Mouse (Mus musculus) testis, adult 2 months (tissue): ENCODE measurements around the gene Nme9. TPM values are rescaled to one million over a fixed set of nuclear protein-coding genes. Genes with fewer than 3 reads are reported as not detected.

Source experiments
- H3K27ac ChIP-seq: fragments of 200-500 bp; 2 replicates; pipeline ENCODE4 v1.5.1; 2012; ENCODE audit warnings: low read depth, low read length; ENCODE audit not compliant: control insufficient read depth, insufficient read depth
- H3K27me3 ChIP-seq: fragments of 200-500 bp; 2 replicates; pipeline ENCODE4 v1.6.1; 2012; ENCODE audit warnings: mild to moderate bottlenecking, low read length, moderate library complexity; ENCODE audit not compliant: control insufficient read depth, insufficient read depth
- H3K36me3 ChIP-seq: fragments of 200-500 bp; 2 replicates; pipeline ENCODE4 v1.6.1; 2012; ENCODE audit warnings: mild to moderate bottlenecking, low read length; ENCODE audit not compliant: control insufficient read depth, insufficient read depth
- H3K4me1 ChIP-seq: fragments of 200-500 bp; 2 replicates; pipeline ENCODE4 v1.6.1; 2012; ENCODE audit warnings: low read length; ENCODE audit not compliant: control insufficient read depth, insufficient read depth
- H3K4me3 ChIP-seq: fragments of 200-500 bp; 2 replicates; pipeline ENCODE4 v1.5.1; 2012; ENCODE audit warnings: low read depth, mild to moderate bottlenecking, low read length, moderate library complexity, mixed read lengths; ENCODE audit not compliant: control insufficient read depth
- CTCF ChIP-seq: fragments of 200-500 bp; IDR thresholded peaks from 2 replicates; pipeline ENCODE4 v1.5.1; 2012; ENCODE audit warnings: low read depth, mild to moderate bottlenecking, inconsistent platforms, low read length, moderate library complexity; ENCODE audit not compliant: control insufficient read depth, insufficient read depth, insufficient replicate concordance
- POLR2A ChIP-seq: fragments of 200-500 bp; IDR thresholded peaks from 2 replicates; pipeline ENCODE4 v1.6.1; 2012; ENCODE audit warnings: low read depth, mild to moderate bottlenecking, inconsistent platforms, low read length, moderate library complexity; ENCODE audit not compliant: control insufficient read depth
- polyA plus RNA-seq: library from polyadenylated mRNA; depleted of rRNA; stranded (reverse); fragments of >200 nt; gene quantifications from 2 replicates; pipeline ENCODE4 v1.2.3, GENCODE M21; 2012

Nme9 gene
- polyA plus RNA-seq, 1 experiment: 0.22 TPM

- peaks cover 12% of the 10 kb centered on the region for H3K4me1 ChIP-seq
- TF ChIP-seq CTCF (no peak), POLR2A (no peak)
- H3K27me3 ChIP-seq: no peaks in the 10 kb centered on the region
- no peaks in the 10 kb centered on the region for H3K36me3 ChIP-seq
- no peak overlapping the region for H3K4me3 ChIP-seq
- no peak overlapping the region for H3K27ac ChIP-seq
These were observed 31.1 kb upstream of the Nme9 start for GRCm38 (mm10) chr9:99419951-99420701.

- Histone ChIP-seq H3K4me1 (peaks cover 12% of the 10 kb centered on the region), H3K27ac (no peak overlapping the region), H3K36me3 (no peaks in the 10 kb centered on the region), H3K27me3 (no peaks in the 10 kb centered on the region), H3K4me3 (no peak overlapping the region)
- TF ChIP-seq POLR2A: no peak
- TF ChIP-seq CTCF: no peak
These were observed 29.4 kb upstream of the Nme9 start for GRCm38 (mm10) chr9:99421914-99422313.

- Histone ChIP-seq H3K4me1 (peaks cover 5% of the 10 kb centered on the region), H3K27ac (no peak overlapping the region), H3K36me3 (no peaks in the 10 kb centered on the region), H3K27me3 (no peaks in the 10 kb centered on the region), H3K4me3 (no peak overlapping the region)
- TF ChIP-seq POLR2A: no peak
These were observed 27.3 kb upstream of the Nme9 start for GRCm38 (mm10) chr9:99423692-99424573.

- Histone ChIP-seq H3K4me1 (peaks cover 5% of the 10 kb centered on the region), H3K27ac (no peak overlapping the region), H3K36me3 (no peaks in the 10 kb centered on the region), H3K4me3 (no peak overlapping the region), H3K27me3 (no peaks in the 10 kb centered on the region)
- TF ChIP-seq CTCF (no peak), POLR2A (no peak)
These were observed 26.8 kb upstream of the Nme9 start for GRCm38 (mm10) chr9:99424574-99424863.

- Histone ChIP-seq H3K27me3 (no peaks in the 10 kb centered on the region), H3K36me3 (no peaks in the 10 kb centered on the region), H3K4me1 (peaks cover 5% of the 10 kb centered on the region), H3K4me3 (no peak overlapping the region), H3K27ac (no peak overlapping the region)
- TF ChIP-seq POLR2A (no peak), CTCF (no peak)
These were observed 26.0 kb upstream of the Nme9 start for GRCm38 (mm10) chr9:99425262-99425661.

GRCm38 (mm10) chr9:99428601-99429331 is 22.5 kb upstream of the Nme9 start:
- Histone ChIP-seq H3K27me3 (no peaks in the 10 kb centered on the region), H3K36me3 (no peaks in the 10 kb centered on the region), H3K4me3 (no peak overlapping the region), H3K27ac (0 out of 2 replicates have a peak overlapping the region, but pooled peaks have one; percentile 8), H3K4me1 (peaks cover 5% of the 10 kb centered on the region)
- TF ChIP-seq POLR2A (no peak), CTCF (no peak)

- Histone ChIP-seq H3K4me1 (no peaks in the 10 kb centered on the region; the same call in none of the 2 replicates), H3K27ac (no peak overlapping the region), H3K27me3 (no peaks in the 10 kb centered on the region), H3K36me3 (no peaks in the 10 kb centered on the region), H3K4me3 (no peak overlapping the region)
- TF ChIP-seq POLR2A (no peak), CTCF (no peak)
These were observed 21.4 kb upstream of the Nme9 start for GRCm38 (mm10) chr9:99429845-99430244.
